Mouse (Mus musculus) heart, embryonic 12.5 days (tissue): ENCODE results near the gene Eif4g3. TPM values are rescaled to one million over a fixed set of nuclear protein-coding genes. Genes with fewer than 3 reads are reported as not detected.
A peak's percentile ranks its signal among the peaks of the same experiment; 100 is the strongest.

Experiments
- ATAC-seq: fragments of 200-750 bp; cut with Nextera tagmentation; 2 replicates; pipeline ENCODE4 v1.8.0; 2017; ENCODE audit warnings: moderate TSS enrichment, moderate library complexity; ENCODE audit not compliant: insufficient number of reproducible peaks, low FRiP score
- H3K27ac ChIP-seq: fragments of 300-500 bp; sonication (generic); 2 replicates; pipeline ENCODE4 v1.5.1; 2016; ENCODE audit warnings: mild to moderate bottlenecking, moderate library complexity; ENCODE audit not compliant: poor library complexity, severe bottlenecking
- H3K27me3 ChIP-seq: fragments of 300-500 bp; sonication (generic); replicated peaks from 2 replicates; pipeline ENCODE4 v1.6.1; 2016; ENCODE audit warnings: mild to moderate bottlenecking, moderate library complexity
- H3K36me3 ChIP-seq: fragments of 300-500 bp; sonication (generic); 2 replicates; pipeline ENCODE4 v1.6.1; 2016; ENCODE audit warnings: mild to moderate bottlenecking, moderate library complexity
- H3K4me1 ChIP-seq: fragments of 300-500 bp; sonication (generic); replicated peaks from 2 replicates; pipeline ENCODE4 v1.6.1; 2016; ENCODE audit warnings: mild to moderate bottlenecking
- H3K4me2 ChIP-seq: fragments of 300-500 bp; sonication (generic); 2 replicates; pipeline ENCODE4 v1.6.1; 2016; ENCODE audit warnings: mild to moderate bottlenecking, moderate library complexity
- H3K4me3 ChIP-seq: fragments of 300-500 bp; sonication (generic); 2 replicates; pipeline ENCODE4 v1.5.1; 2016; ENCODE audit warnings: mild to moderate bottlenecking
- H3K9ac ChIP-seq: fragments of 300-500 bp; sonication (generic); 2 replicates; pipeline ENCODE4 v1.6.1; 2016; ENCODE audit warnings: mild to moderate bottlenecking, moderate library complexity
- H3K9me3 ChIP-seq: fragments of 300-500 bp; sonication (generic); replicated peaks from 2 replicates; pipeline ENCODE4 v1.6.1; 2016; ENCODE audit warnings: mild to moderate bottlenecking, moderate library complexity
- WGBS: fragments of 180-500 bp; shearing (Covaris S2); methylation state at CpG from one replicate; pipeline ENCODE4 v1.1.7; 2016; 5-methylcytosine and 5-hydroxymethylcytosine counted together
- polyA plus RNA-seq: library from polyadenylated mRNA; unstranded; fragments of >200 nt; fragmentation: Nextera tagmentation; extraction: Ambion mirVana; gene quantifications from 2 replicates; pipeline ENCODE4 v1.2.1, GENCODE M21; 2016

Gene Eif4g3
- polyA plus RNA-seq, 1 experiment from 2014 or later, result 32.7 TPM

- ATAC-seq, result no peak
- Histone ChIP-seq H3K9me3 (no peaks in the 10 kb centered on the region), H3K27ac (peak overlapping the region; percentile 86), H3K4me3 (no peak overlapping the region), H3K4me2 (no peak overlapping the region), H3K9ac (no peak overlapping the region), H3K36me3 (peaks cover 53% of the 10 kb centered on the region), H3K27me3 (no peaks in the 10 kb centered on the region), H3K4me1 (peaks cover 36% of the 10 kb centered on the region)
- WGBS, result 55% methylated on average over 2 of the region's 2 CpGs
These were observed 171.0 kb downstream of the Eif4g3 start for GRCm38 (mm10) chr4:138163836-138164235.

DNA sequence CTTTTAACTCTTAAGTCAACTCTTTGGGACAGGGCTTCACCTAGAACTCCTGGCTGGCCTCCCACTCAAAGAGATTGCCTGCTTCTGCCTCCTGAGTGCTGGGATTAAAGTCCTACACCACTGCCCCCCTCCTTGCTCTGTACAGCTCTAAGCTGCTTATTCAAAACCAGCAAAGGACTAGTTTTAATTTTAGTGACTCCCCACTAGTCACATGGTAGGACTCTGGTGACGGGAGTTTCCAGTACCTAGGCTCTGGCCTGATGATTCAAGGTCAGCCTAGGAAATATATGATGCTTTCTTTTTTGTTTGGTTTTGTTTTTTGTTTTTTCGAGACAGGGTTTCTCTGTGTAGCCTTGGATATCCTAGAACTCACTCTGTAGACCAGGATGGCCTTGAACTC lies 172.0 kb downstream of the Eif4g3 start:
- H3K27ac ChIP-seq, result peak overlapping the region; percentile 86; the same call in 1 of the 2 replicates
- H3K9me3 ChIP-seq, result no peaks in the 10 kb centered on the region
- WGBS, result 86% methylated on average over 2 of the region's 2 CpGs
- no peak overlapping the region for H3K9ac ChIP-seq
- peaks cover 36% of the 10 kb centered on the region for H3K4me1 ChIP-seq
- ATAC-seq, result no peak
- peaks cover 56% of the 10 kb centered on the region for H3K36me3 ChIP-seq
- no peaks in the 10 kb centered on the region for H3K27me3 ChIP-seq
- no peak overlapping the region for H3K4me3 ChIP-seq
- H3K4me2 ChIP-seq, result no peak overlapping the region

- H3K4me2 ChIP-seq, result no peak overlapping the region
- no peak overlapping the region for H3K4me3 ChIP-seq
- no peaks in the 10 kb centered on the region for H3K9me3 ChIP-seq
- no peaks in the 10 kb centered on the region for H3K27me3 ChIP-seq
- no peak for ATAC-seq
- H3K4me1 ChIP-seq, result peaks cover 23% of the 10 kb centered on the region
- 92% methylated on average over 10 of the region's 10 CpGs for WGBS
- H3K36me3 ChIP-seq, result peaks cover 67% of the 10 kb centered on the region
- H3K9ac ChIP-seq, result no peak overlapping the region
- no peak overlapping the region for H3K27ac ChIP-seq
These were observed 173.7 kb downstream of the Eif4g3 start for GRCm38 (mm10) chr4:138166519-138166918.

- no peak overlapping the region for H3K4me3 ChIP-seq
- H3K4me1 ChIP-seq, result peaks cover 16% of the 10 kb centered on the region
- H3K4me2 ChIP-seq, result no peak overlapping the region
- H3K9me3 ChIP-seq, result no peaks in the 10 kb centered on the region
- ATAC-seq, result no peak
- no peaks in the 10 kb centered on the region for H3K27me3 ChIP-seq
- WGBS, result 77% methylated on average over 3 of the region's 3 CpGs
- H3K9ac ChIP-seq, result no peak overlapping the region
- no peak overlapping the region for H3K27ac ChIP-seq
- H3K36me3 ChIP-seq, result peaks cover 78% of the 10 kb centered on the region
These were observed 175.3 kb downstream of the Eif4g3 start for GRCm38 (mm10) chr4:138168162-138168561.

DNA sequence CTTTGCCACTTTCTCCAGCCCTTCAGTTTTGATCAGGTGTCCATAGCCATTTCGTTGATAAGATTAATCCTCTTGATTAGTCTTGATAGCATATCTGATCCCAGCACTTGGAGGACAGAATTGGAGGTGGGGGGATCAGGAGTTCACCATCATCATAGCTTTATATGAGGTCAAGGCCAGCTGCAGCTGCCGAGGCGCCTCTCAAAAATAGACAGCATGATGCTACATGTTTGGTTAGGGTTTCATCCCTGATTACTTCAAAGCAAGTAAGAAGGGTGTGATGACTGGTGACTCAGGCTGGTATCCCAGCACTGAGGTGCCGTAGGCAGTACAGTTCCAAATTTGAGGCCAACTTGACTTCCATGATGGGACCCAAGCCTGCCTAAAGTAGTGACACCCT lies 176.6 kb downstream of the Eif4g3 start:
- Histone ChIP-seq H3K36me3 (peaks cover 84% of the 10 kb centered on the region), H3K9me3 (no peaks in the 10 kb centered on the region), H3K4me1 (peaks cover 3% of the 10 kb centered on the region), H3K9ac (no peak overlapping the region), H3K27ac (no peak overlapping the region), H3K4me3 (no peak overlapping the region), H3K4me2 (no peak overlapping the region), H3K27me3 (no peaks in the 10 kb centered on the region)
- 92% methylated on average over 4 of the region's 4 CpGs for WGBS
- ATAC-seq, result no peak

GRCm38 (mm10) chr4:138172686-138173085 lies 179.9 kb downstream of the Eif4g3 start:
- 94% methylated on average over 4 of the region's 4 CpGs for WGBS
- Histone ChIP-seq H3K36me3 (peaks cover 92% of the 10 kb centered on the region), H3K9ac (no peak overlapping the region), H3K27ac (no peak overlapping the region), H3K4me2 (no peak overlapping the region), H3K4me3 (no peak overlapping the region), H3K9me3 (no peaks in the 10 kb centered on the region), H3K27me3 (no peaks in the 10 kb centered on the region), H3K4me1 (peaks cover 3% of the 10 kb centered on the region)
- ATAC-seq, result no peak

GRCm38 (mm10) chr4:138179391-138179790 lies 186.6 kb downstream of the Eif4g3 start:
- ATAC-seq, result no peak
- peaks cover 95% of the 10 kb centered on the region for H3K36me3 ChIP-seq
- H3K4me1 ChIP-seq, result no peaks in the 10 kb centered on the region
- no peak overlapping the region for H3K9ac ChIP-seq
- no peaks in the 10 kb centered on the region for H3K27me3 ChIP-seq
- 92% methylated on average over 5 of the region's 5 CpGs for WGBS
- no peaks in the 10 kb centered on the region for H3K9me3 ChIP-seq
- H3K4me2 ChIP-seq, result no peak overlapping the region
- H3K4me3 ChIP-seq, result no peak overlapping the region
- H3K27ac ChIP-seq, result no peak overlapping the region

GRCm38 (mm10) chr4:138180719-138181118 lies 187.9 kb downstream of the Eif4g3 start:
- H3K27me3 ChIP-seq, result no peaks in the 10 kb centered on the region
- no peak overlapping the region for H3K4me3 ChIP-seq
- no peaks in the 10 kb centered on the region for H3K9me3 ChIP-seq
- no peak overlapping the region for H3K27ac ChIP-seq
- H3K36me3 ChIP-seq, result peaks cover 94% of the 10 kb centered on the region
- H3K4me1 ChIP-seq, result no peaks in the 10 kb centered on the region
- ATAC-seq, result no peak
- WGBS, result 86% methylated on average over 4 of the region's 4 CpGs
- no peak overlapping the region for H3K4me2 ChIP-seq
- H3K9ac ChIP-seq, result no peak overlapping the region

- Histone ChIP-seq H3K36me3 (peaks cover 91% of the 10 kb centered on the region), H3K4me1 (peaks cover 17% of the 10 kb centered on the region), H3K4me3 (no peak overlapping the region), H3K9ac (no peak overlapping the region), H3K4me2 (no peak overlapping the region), H3K27me3 (no peaks in the 10 kb centered on the region), H3K9me3 (no peaks in the 10 kb centered on the region), H3K27ac (no peak overlapping the region)
- WGBS, result 90% methylated on average over 5 of the region's 5 CpGs
- ATAC-seq, result no peak
These were observed 191.2 kb downstream of the Eif4g3 start for GRCm38 (mm10) chr4:138184056-138184455.

DNA sequence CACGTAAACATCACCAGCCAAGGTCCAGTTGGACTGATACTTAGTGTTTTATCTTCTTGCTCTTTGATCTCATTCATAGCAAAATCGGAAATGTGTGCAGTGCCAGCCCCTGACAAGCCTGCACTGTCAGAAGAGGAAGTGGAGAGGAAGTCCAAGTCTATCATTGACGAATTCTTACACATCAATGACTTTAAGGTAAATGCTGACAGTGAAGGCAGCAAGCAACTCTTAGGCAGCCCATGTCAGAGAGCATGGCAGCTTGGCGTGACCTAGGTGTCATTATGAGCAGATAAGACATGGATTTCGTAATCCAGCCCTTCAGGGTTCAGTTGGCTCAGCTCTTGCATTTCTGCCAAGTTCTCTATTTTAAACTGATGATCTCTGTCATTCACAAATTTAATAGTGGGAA lies 191.8 kb downstream of the Eif4g3 start:
- Histone ChIP-seq H3K4me1 (peaks cover 20% of the 10 kb centered on the region), H3K9ac (no peak overlapping the region), H3K27me3 (no peaks in the 10 kb centered on the region), H3K4me2 (no peak overlapping the region), H3K36me3 (peaks cover 90% of the 10 kb centered on the region), H3K27ac (no peak overlapping the region), H3K4me3 (no peak overlapping the region), H3K9me3 (no peaks in the 10 kb centered on the region)
- ATAC-seq, result no peak
- WGBS, result 75% methylated on average over 5 of the region's 5 CpGs

- no peaks in the 10 kb centered on the region for H3K9me3 ChIP-seq
- H3K9ac ChIP-seq, result no peak overlapping the region
- no peak overlapping the region for H3K4me3 ChIP-seq
- H3K4me2 ChIP-seq, result no peak overlapping the region
- no peak for ATAC-seq
- H3K27ac ChIP-seq, result no peak overlapping the region
- H3K4me1 ChIP-seq, result peaks cover 21% of the 10 kb centered on the region
- no peaks in the 10 kb centered on the region for H3K27me3 ChIP-seq
- peaks cover 89% of the 10 kb centered on the region for H3K36me3 ChIP-seq
- WGBS, result 87% methylated on average over 7 of the region's 7 CpGs
These were observed 193.1 kb downstream of the Eif4g3 start for GRCm38 (mm10) chr4:138185961-138186360.

GRCm38 (mm10) chr4:138187995-138188394 lies 195.2 kb downstream of the Eif4g3 start:
- 0 out of 2 replicates have a peak, but pooled peaks have one; percentile 42 for ATAC-seq
- H3K9me3 ChIP-seq, result no peaks in the 10 kb centered on the region
- H3K36me3 ChIP-seq, result peaks cover 89% of the 10 kb centered on the region
- no peak overlapping the region for H3K4me3 ChIP-seq
- no peak overlapping the region for H3K9ac ChIP-seq
- H3K27ac ChIP-seq, result peak overlapping the region; percentile 64
- H3K4me1 ChIP-seq, result peaks cover 21% of the 10 kb centered on the region
- no peak overlapping the region for H3K4me2 ChIP-seq
- H3K27me3 ChIP-seq, result no peaks in the 10 kb centered on the region
- 43% methylated on average over 7 of the region's 7 CpGs for WGBS
